Mouse (Mus musculus) thymus, adult 2 months (tissue): ENCODE results near the gene Nxph1. TPM values are rescaled to one million over a fixed set of nuclear protein-coding genes. Genes with fewer than 3 reads are reported as not detected.

Source experiments
- DNase-seq: peaks from one replicate; pipeline ENCODE4 v3.0.0; 2021
- H3K27ac ChIP-seq: fragments of 200-500 bp; 2 replicates; pipeline ENCODE4 v1.5.1; 2012; ENCODE audit warnings: low read length, control low read depth; ENCODE audit not compliant: control insufficient read depth, insufficient read depth
- H3K27me3 ChIP-seq: fragments of 200-500 bp; 2 replicates; pipeline ENCODE4 v1.6.1; 2012; ENCODE audit warnings: mild to moderate bottlenecking, low read length, moderate library complexity, mixed read lengths; ENCODE audit not compliant: control insufficient read depth, insufficient read depth
- H3K36me3 ChIP-seq: fragments of 200-500 bp; 2 replicates; pipeline ENCODE4 v1.6.1; 2012; ENCODE audit warnings: mild to moderate bottlenecking, low read length, moderate library complexity; ENCODE audit not compliant: control insufficient read depth, insufficient read depth
- H3K4me1 ChIP-seq: fragments of 200-500 bp; replicated peaks from 2 replicates; pipeline ENCODE4 v1.6.1; 2012; ENCODE audit warnings: low read length; ENCODE audit not compliant: control insufficient read depth, insufficient read depth
- H3K4me3 ChIP-seq: fragments of 200-500 bp; 2 replicates; pipeline ENCODE4 v1.5.1; 2012; ENCODE audit warnings: mild to moderate bottlenecking, low read length, control low read depth, moderate library complexity; ENCODE audit not compliant: control insufficient read depth, insufficient read depth
- CTCF ChIP-seq: fragments of 200-500 bp; IDR thresholded peaks from 2 replicates; pipeline ENCODE4 v1.5.1; 2012; ENCODE audit warnings: mild to moderate bottlenecking, control low read depth, low read length, moderate library complexity, borderline replicate concordance; ENCODE audit not compliant: control insufficient read depth, poor library complexity, insufficient read depth; ENCODE audit errors: extremely low read depth
- POLR2A ChIP-seq: fragments of 200-500 bp; IDR thresholded peaks from 2 replicates; pipeline ENCODE4 v1.6.1; 2012; ENCODE audit warnings: mild to moderate bottlenecking, low read length, control low read depth, moderate library complexity; ENCODE audit not compliant: control insufficient read depth, poor library complexity, insufficient read depth; ENCODE audit errors: extremely low read depth
- WGBS: fragments of 180-500 bp; shearing (Covaris S2); methylation state at CpG from one replicate; pipeline ENCODE4 v1.1.7; 2018; 5-methylcytosine and 5-hydroxymethylcytosine counted together
- polyA plus RNA-seq: library from polyadenylated mRNA; depleted of rRNA; stranded (reverse); fragments of >200 nt; gene quantifications from 2 replicates; pipeline ENCODE4 v1.2.3, GENCODE M21; 2012

Nxph1 gene
- polyA plus RNA-seq, 1 experiment, result 0.11 TPM

DNA sequence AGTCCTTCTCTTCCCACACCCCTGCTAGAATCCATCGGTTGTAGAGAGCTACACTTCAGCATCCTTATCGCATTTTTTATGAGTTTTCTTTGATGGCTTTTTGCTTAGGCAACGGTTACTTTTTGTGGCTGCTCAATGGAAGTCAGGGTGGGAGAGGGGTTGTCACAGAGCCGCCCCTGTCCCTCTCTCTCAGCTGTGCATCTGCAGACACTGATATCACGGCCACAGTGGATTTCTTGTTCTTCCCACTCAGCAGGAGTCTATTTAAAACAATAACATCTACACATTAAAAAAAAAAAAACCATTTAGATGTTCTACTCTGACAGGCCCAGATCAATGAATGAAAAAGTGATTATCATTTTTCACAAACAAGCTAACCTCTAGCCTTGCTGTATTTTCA is 13.0 kb upstream of the Nxph1 start:
- DNase-seq, result no peak
- no peaks in the 10 kb centered on the region for H3K27me3 ChIP-seq
- 58% methylated on average over 5 of the region's 5 CpGs for WGBS
- H3K36me3 ChIP-seq, result no peaks in the 10 kb centered on the region
- TF ChIP-seq CTCF, result no peak
- no peak for TF ChIP-seq POLR2A
- H3K4me1 ChIP-seq, result no peaks in the 10 kb centered on the region
- H3K27ac ChIP-seq, result no peak overlapping the region
- H3K4me3 ChIP-seq, result no peak overlapping the region

DNA sequence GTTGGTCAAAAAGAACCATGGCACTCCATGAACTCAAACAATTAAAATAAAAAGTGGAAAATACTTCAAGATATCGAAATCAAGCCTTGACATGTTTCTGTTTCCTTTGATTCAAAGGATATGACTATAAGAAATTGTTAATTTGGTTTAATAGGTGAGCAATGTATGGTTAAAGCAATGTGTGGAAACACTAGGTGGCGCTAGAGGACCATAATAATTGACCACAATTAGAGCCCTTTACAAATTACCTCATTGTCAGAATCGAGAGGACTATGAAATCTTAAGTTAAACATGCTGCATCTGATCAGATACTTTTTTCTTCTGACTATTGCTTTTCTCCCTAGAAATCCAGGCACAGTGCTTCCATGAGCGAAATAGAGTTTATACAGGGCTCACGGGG is 12.5 kb upstream of the Nxph1 start:
- peak; percentile 13 for DNase-seq
- H3K4me1 ChIP-seq, result no peaks in the 10 kb centered on the region
- no peaks in the 10 kb centered on the region for H3K36me3 ChIP-seq

DNA sequence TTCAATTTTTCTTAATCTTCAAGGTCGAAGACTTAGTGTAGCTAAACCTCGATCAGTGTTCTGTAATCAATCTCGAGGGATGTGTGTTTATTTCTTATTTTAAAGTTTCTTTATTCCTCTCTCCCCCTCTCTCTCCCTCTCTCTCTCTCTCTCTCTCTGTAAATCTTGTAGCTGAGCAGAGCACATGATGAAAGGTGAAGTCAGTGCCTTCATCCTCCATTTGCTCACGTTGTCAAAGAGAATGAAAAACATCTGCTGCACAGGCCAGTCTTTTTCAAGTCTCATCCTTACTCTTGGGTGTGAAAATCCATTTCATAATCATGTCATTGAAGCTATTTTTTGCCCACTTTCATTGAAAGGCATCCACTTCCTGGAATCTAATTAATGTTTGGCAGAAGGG is 12.1 kb upstream of the Nxph1 start:
- Histone ChIP-seq H3K4me3 (no peak overlapping the region), H3K36me3 (no peaks in the 10 kb centered on the region), H3K4me1 (no peaks in the 10 kb centered on the region), H3K27ac (no peak overlapping the region), H3K27me3 (no peaks in the 10 kb centered on the region)
- TF ChIP-seq CTCF, result no peak
- no peak for TF ChIP-seq POLR2A
- WGBS, result 36% methylated on average over 4 of the region's 4 CpGs
- no peak for DNase-seq

More for the DNA sequence above, 12.5 kb upstream of the Nxph1 start:
- Histone ChIP-seq H3K27ac (no peak overlapping the region), H3K27me3 (no peaks in the 10 kb centered on the region), H3K4me3 (no peak overlapping the region)
- TF ChIP-seq POLR2A, result no peak
- no peak for TF ChIP-seq CTCF
- 17% methylated on average over 5 of the region's 5 CpGs for WGBS

DNA sequence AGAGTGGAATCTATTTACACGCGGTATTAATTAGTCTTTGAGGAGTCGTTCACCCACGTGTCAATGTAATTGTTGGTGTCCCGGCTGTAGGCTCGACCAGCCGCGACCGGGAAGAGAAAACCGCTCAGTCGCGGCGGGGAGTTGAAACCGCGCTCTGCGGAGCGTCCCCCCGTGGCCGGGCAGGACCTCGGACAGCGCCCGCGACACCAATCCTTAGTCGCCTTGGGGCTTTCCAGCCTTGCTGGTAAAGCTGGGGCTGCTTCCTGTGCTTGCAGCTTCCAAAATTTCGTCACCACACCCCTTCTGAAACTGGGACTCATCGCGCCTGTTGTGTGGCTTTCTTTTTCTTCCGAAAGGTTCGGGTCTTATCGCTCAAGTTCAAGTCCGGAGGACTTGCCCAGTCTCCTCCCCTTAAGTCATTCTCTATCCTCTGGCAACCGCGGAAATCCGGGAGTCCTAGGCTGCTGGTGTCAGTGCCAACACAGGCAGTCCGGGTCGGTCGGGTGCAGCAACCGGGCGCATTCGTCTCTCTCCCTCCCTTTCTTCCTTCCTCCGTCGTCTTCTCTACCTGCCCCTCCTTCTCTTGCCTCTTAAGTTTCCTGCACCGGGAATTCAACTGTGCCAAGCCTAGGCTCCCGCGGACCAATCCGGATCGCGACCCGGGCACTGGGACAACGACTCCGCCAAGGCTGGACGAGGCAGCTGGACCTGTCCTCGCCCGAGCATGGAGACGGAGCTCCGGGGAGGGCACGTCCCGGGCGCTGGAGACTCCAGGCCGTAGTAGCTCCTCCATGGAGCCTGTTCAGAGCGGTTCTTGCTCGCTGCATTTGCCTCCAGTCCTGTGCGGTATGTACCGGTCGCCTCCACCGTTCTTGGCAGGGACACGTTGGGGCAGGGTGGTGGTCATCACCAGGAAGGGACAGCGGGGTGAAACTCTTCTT is 510 bp downstream of the Nxph1 start:
- WGBS, result 3% methylated on average over 68 of the region's 68 CpGs
- Histone ChIP-seq H3K27ac (no peak overlapping the region), H3K4me3 (no peak overlapping the region), H3K36me3 (no peaks in the 10 kb centered on the region), H3K27me3 (peaks cover 8% of the 10 kb centered on the region; the same call in 1 of the 2 replicates), H3K4me1 (0 out of 2 replicates have a peak, but pooled peaks cover 4% of the 10 kb centered on the region)
- DNase-seq, result no peak
- TF ChIP-seq CTCF (no peak), POLR2A (no peak)

DNA sequence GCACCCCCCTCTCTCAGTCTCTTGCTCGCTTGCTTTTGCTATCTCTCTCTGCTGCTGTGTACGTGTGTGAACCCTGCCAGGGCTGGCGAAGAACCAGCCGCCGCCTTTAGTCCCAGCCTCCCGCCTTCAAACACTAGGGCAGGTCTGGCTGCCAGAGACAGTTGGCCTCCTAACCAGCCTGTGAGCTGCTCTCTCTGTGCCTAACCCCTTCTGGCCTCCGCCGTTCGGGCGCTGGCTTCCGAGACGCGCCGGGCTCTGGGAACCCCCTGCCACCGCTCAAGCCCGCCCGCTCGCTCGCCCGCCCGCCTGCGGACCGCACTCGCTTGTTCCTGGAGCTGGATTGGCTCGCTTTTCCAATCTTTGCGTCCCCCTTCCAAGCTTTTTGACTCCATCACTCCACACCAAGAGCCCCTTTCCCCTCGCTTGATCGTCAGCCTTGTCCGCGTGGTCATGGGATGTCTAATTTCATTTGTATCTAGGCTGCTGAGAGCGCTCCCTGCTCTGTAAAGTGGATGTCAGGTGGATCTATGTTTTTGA is 1.5 kb downstream of the Nxph1 start:
- WGBS, result 7% methylated on average over 31 of the region's 31 CpGs
- Histone ChIP-seq H3K27ac (no peak overlapping the region), H3K4me3 (no peak overlapping the region), H3K4me1 (0 out of 2 replicates have a peak, but pooled peaks cover 4% of the 10 kb centered on the region), H3K36me3 (no peaks in the 10 kb centered on the region), H3K27me3 (peaks cover 8% of the 10 kb centered on the region; the same call in 1 of the 2 replicates)
- TF ChIP-seq POLR2A (no peak), CTCF (no peak)
- no peak for DNase-seq

DNA sequence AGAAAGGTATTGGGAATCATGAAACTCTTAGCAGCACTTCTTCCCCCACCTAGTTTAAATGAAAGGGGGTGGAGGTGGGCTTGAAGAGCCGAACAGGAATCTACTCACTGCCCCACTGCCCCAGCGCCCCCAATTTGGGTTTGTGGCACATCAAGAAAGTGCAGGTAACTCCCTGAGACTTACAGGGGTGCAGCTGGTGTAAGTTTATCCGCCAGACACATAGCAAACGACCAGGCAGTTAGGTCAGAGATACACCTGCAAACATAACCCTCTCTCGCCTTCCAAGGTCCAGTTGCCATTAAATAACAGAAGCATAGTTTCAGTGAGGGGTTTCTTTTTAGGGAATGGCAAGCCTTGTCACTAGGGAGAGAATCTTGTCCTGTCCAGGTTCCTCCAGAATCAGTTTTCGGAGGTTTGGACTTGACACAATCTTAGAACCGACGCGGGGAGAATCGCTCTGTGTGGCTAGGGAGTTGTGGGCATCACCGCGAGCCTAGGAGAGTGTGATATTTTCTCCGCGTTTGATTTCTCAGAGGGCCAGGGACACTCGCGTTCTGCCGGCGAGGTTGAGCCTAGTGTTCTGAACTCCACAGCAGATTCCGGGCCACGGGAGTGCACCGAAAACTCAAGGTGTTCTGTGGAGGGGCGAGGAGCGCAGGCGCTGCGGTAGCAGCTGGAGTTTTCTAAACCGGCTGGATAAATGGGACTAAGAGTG is 2.5 kb downstream of the Nxph1 start:
- Histone ChIP-seq H3K27ac (no peak overlapping the region), H3K4me1 (0 out of 2 replicates have a peak, but pooled peaks cover 4% of the 10 kb centered on the region), H3K27me3 (peaks cover 8% of the 10 kb centered on the region; the same call in 1 of the 2 replicates), H3K4me3 (no peak overlapping the region), H3K36me3 (no peaks in the 10 kb centered on the region)
- TF ChIP-seq POLR2A, result no peak
- TF ChIP-seq CTCF, result no peak
- no peak for DNase-seq
- WGBS, result 6% methylated on average over 26 of the region's 26 CpGs
